Mouse (Mus musculus) mesoderm, embryonic 11.5 days (tissue): ENCODE results near the gene Bcl2l12.
"Not testable (repeated sequence)": the region's sequence is repeated elsewhere in the genome, so short reads cannot be mapped to it uniquely, and the experiment has no call there.

Experiments
- DNase-seq: peaks from one replicate; pipeline ENCODE4 v3.0.0-alpha.2; 2012; ENCODE audit warnings: low read depth, low spot score

Bcl2l12 gene

DNA sequence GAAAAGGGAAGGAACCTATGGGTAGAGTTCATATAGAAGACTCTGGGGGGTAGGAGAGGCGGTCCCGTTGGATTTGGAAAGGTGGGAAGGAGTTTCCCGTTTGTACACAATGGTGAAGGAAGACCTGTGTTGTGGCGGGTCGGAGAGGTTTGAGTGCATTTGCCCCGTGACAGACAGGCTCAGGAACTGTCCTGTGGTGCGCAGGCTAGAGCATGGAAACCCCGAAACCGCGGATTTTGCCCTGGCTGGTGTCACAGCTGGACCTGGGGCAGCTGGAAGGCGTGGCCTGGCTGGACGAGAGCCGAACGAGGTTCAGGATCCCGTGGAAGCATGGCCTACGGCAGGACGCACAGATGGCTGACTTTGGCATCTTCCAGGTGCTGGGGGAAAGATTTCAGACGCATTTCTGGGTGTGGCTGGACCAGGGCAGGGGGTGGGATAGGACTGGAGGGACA, at the start of gene Bcl2l12:
Gene Bcl2l12, minus strand, starts transcription at position 212 of the 455 bp plus-strand sequence.
- peak; percentile 48 for DNase-seq

DNA sequence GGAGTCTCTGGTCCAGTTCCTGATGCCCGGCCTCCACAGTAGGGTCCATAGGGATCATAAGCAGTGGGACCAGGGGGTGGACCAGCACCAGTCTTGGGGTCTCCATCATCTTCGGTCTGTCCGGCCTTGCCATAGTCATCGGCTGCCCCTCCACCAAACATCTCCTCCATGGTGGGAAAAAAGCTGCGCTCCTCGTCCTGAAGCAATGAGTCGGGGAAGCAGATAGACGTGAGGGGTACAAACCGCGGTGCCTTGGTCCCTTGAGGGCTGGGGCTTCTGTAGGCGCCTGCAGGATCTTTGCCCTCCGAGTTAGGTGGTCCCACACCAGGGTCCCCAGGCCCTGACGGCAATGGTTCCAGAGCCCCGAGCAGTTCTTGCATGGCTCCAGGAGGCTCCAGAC, 49.0 kb upstream of the Bcl2l12 start:
- DNase-seq = no peak

GRCm38 (mm10) chr7:45046853-45047350, 48.4 kb upstream of the Bcl2l12 start:
- DNase-seq = no peak

DNA sequence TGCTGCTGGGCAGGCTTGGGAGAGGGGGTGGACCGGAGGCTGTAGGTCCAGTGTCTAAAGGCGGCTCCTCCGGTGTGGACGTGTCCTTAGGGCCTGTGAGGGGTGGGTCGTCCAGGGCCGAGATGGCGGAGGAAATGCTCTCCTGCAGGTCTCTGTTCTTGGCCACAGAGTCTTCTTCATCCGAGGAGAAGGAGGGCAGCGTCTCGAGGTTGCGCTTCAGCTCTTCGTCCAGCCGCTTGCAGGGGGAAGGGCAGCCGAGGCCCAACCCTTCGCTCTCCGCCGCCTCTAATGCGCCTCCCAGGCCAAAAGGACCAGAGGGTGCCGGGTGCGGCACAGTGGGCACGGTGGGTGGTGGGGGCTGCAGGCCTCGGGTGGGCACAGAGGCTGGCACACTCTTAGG, 47.2 kb upstream of the Bcl2l12 start:
- no peak for DNase-seq

GRCm38 (mm10) chr7:45043307-45043706, 44.8 kb upstream of the Bcl2l12 start:
- no peak for DNase-seq

DNA sequence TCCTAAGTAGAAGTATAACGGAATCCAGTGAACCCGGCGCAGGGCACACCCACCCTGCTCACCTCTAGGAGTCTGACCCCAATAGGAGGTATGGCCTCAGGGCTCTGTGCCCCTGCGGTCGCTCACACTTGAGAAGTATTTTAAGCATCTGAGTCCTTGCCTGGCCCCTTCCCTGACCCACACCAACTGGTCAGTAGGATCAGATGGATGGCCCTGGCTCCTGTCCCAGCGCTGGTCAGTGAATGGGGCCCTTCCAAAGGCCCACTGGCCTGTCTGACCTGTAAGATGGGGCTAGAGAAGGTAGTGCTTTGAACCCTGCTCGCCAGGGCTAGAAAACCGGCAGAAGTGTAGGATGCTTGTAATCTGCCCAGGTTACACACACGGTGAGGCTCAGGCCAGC, 42.3 kb upstream of the Bcl2l12 start:
- DNase-seq = no peak

DNA sequence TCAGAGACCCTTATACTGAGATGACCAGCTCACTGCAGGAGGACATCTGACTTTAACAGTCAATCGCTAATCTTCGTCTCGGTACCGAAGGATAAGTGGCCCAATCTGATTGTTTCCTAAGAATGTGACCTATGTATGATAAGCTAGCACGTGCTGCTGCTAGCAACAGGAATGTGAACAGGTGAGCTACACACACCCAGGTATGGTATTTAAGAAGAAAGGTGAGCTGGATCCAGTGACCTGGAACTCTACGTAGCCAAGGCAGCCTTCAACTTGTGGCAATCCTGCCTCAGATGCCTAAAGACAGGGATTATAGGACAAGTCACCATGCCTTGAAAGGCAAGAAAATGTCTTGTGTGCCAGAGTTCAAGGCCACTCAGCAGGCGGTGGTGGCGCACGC, 39.9 kb upstream of the Bcl2l12 start:
- DNase-seq = no peak

DNA sequence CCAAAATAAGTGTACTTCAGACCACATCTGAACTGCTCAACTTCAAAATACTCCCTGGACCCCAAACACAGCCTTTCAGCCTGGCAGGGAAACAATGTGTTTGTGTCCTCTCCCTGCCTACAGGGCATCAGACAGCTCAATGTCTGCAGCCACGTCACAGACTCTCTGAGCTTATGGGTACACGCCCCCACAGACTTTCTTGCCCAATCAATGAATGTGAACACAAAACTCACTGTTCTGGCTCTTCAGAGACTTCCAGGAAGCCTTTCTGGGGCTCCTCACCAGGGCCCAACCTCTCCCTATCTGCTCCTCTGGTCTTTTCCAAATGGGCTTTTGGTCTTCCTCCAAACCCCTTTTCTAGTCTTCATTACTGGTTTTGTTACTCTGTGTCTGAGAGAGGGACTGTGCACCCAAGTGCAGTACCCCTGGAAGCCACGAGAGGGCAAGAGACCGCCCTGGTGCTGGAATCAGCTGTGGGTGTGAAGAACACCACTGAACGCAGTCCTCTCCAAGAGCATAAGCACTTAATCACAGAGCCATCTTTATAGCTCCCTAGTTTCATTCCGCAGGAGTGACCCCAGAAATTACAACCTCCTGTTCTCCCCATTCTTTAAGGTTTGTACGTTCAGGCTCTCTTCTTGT, 39.3 kb upstream of the Bcl2l12 start:
- peak; percentile 59 for DNase-seq

GRCm38 (mm10) chr7:45036702-45037101, 38.2 kb upstream of the Bcl2l12 start:
- no peak for DNase-seq

DNA sequence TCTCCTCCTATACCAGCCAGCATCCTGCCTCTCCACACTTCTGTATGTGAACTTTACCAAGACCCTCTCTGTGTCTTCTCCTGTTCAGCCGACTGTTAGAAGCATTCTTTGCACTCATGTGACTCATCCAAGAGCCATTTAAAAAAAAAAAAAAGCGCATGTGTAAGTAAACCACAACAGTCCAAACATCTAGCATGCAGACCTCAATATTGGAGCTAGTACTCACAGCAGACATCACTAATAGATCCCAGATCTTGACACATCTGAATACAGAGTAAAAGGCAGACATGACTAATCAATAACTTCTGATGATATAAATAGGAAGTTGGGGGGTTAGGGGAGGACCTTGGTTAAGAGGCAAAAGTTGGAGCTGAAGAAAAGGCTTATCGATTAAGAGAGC, 37.1 kb upstream of the Bcl2l12 start:
- no peak for DNase-seq

- DNase-seq = no peak
These were observed 35.3 kb upstream of the Bcl2l12 start for GRCm38 (mm10) chr7:45033722-45034359.

GRCm38 (mm10) chr7:45030857-45031256, 32.3 kb upstream of the Bcl2l12 start:
- DNase-seq = no peak

DNA sequence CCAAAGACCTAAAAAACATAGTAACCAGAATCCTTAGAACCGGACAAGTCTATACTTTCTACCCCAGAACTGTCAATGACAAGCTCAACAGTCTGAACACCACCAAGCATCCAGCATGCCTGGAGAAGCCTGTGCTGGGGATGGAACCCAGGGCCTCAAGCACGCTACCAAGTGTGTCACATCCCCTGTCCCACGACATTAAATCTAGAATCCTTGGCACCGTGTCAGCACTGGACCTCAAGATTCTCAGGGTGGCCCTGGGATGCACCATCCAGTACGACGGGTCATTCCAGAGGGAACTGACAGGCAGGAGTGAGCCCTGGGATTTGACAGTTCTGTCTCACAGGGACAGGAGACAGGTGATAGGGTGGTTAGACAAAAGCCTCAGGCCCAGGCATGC, 31.5 kb upstream of the Bcl2l12 start:
- DNase-seq = no peak

- no peak for DNase-seq
These were observed 29.8 kb upstream of the Bcl2l12 start for GRCm38 (mm10) chr7:45028351-45028750.

- DNase-seq = no peak
These were observed 29.2 kb upstream of the Bcl2l12 start for GRCm38 (mm10) chr7:45027761-45028160.

GRCm38 (mm10) chr7:45026256-45026655, 27.7 kb upstream of the Bcl2l12 start:
- DNase-seq = peak; percentile 49

DNA sequence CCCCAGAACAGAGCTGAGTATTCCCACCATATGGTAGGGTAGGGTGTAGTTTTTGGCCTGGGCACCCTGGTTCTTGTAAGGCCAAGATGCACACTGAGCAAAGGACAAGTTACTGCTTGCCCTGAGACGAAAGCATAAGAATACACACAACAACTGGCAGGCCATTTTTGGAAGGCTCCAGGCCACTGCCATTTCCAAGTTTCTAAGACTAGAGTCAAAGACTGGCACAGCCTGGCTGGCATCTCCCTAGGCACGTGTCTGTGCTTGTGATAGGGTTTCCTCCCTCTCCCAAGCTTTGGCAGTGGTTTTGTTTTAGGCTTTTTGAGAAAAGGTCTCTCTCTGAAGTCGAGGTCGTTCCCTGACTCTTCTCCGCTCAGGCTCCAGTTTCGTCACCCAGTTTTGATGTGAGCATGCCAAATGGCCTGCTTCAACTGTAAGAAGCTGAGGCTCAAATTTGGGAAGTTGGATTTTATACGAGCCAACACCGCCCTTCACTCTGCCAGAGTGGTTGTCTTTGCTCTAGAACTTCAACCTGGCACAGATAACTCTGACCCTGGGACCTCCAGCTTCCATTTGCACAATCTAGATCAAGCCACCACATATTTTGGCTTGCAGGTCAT, 27.2 kb upstream of the Bcl2l12 start:
- no peak for DNase-seq

- no peak for DNase-seq
These were observed 26.1 kb upstream of the Bcl2l12 start for GRCm38 (mm10) chr7:45024281-45025248.

DNA sequence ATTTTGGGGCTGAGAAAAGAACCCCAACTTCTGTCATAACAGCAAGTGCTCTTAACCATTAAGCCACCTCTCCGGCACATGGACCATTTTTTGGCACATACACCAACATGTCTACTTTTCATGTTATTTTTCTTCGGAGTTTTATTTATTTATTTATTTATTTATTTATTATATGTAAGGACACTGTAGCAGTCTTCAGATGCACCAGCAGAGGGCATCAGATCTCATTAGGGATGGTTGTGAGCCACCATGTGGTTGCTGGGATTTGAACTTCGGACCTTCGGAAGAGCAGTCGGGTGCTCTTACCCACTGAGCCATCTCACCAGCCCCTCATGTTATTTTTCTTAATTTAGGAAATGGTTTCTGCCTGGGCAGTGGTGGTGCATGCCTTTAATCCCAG, 25.2 kb upstream of the Bcl2l12 start:
- not testable (repeated sequence) for DNase-seq

GRCm38 (mm10) chr7:45020225-45020624, 21.7 kb upstream of the Bcl2l12 start:
- DNase-seq = no peak

DNA sequence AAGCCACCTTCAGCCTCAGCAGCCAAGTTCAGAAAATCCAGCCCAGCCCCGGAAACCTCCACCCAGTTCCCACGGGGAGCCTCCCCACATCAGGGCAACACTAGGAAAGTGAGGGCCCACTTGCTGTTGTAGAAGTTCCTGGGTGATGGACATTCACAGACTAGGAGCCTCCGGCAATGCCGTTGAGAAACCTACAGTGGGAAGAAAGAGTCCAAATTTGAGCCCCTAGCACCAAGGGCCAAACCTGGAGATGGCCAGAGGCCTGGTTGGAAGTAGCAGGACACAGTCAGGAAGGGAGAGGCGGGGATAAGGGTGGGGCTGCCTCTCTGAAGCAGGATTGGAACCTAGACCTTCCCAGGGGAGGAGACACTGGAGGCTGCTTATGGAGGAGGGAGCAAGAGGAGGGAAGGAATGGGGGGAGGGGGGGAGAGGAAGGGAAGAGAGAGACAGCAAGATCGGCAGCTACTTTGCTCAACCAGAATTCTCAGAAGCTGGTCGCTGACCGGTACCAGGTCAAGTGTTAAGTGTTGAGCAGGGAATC, 20.6 kb upstream of the Bcl2l12 start:
- no peak for DNase-seq
